Mouse (Mus musculus) C2C12 (cell line): ENCODE results near the gene Sbpl. TPM values are rescaled to one million over a fixed set of nuclear protein-coding genes. Genes with fewer than 3 reads are reported as not detected.

Experiments used
- H3K27me3 ChIP-seq: one replicate; pipeline ENCODE4 v1.6.1; 2011; ENCODE audit not compliant: control insufficient read depth, insufficient read depth, insufficient read length
- H3K36me3 ChIP-seq: one replicate; pipeline ENCODE4 v1.6.1; 2011; ENCODE audit not compliant: control insufficient read depth, insufficient read depth
- H3K4me3 ChIP-seq: one replicate; pipeline ENCODE4 v1.5.1; 2011; ENCODE audit warnings: mild to moderate bottlenecking, control low read depth; ENCODE audit not compliant: poor library complexity, insufficient read depth, severe bottlenecking
- H3K79me2 ChIP-seq: one replicate; pipeline ENCODE4 v1.6.1; 2011; ENCODE audit not compliant: control insufficient read depth, insufficient read depth
- H3K79me3 ChIP-seq: one replicate; pipeline ENCODE4 v1.6.1; 2011; ENCODE audit warnings: low read depth, control low read depth
- H3ac ChIP-seq: one replicate; pipeline ENCODE3; 2011; ENCODE audit warnings: low read depth; ENCODE audit not compliant: control insufficient read depth, insufficient read length
- CEBPB ChIP-seq: IDR thresholded peaks from one replicate; pipeline ENCODE4 v1.6.1; 2011; ENCODE audit warnings: low read depth, mild to moderate bottlenecking, control low read depth, moderate library complexity
- CTCF ChIP-seq: IDR thresholded peaks from one replicate; pipeline ENCODE4 v1.5.1; 2011; ENCODE audit not compliant: control insufficient read depth, insufficient read depth, insufficient read length
- FOSL1 ChIP-seq: IDR thresholded peaks from one replicate; pipeline ENCODE4 v1.8.0; 2011; ENCODE audit warnings: mild to moderate bottlenecking, low read length; ENCODE audit not compliant: poor library complexity, insufficient read depth, severe bottlenecking
- MAX ChIP-seq: IDR thresholded peaks from one replicate; pipeline ENCODE4 v1.6.1; 2011; ENCODE audit warnings: mild to moderate bottlenecking, control low read depth
- MYOD1 ChIP-seq: IDR thresholded peaks from one replicate; pipeline ENCODE4 v1.6.1; 2011; ENCODE audit warnings: low read depth; ENCODE audit not compliant: control insufficient read depth, insufficient read length
- MYOG ChIP-seq: IDR thresholded peaks from one replicate; pipeline ENCODE4 v1.6.1; 2011; ENCODE audit not compliant: control insufficient read depth, insufficient read length; ENCODE audit errors: extremely low read depth
- USF1 ChIP-seq: IDR thresholded peaks from one replicate; pipeline ENCODE4 v1.6.1; 2011; ENCODE audit warnings: low read depth, mild to moderate bottlenecking, control low read depth, moderate library complexity
- polyA plus RNA-seq: library from polyadenylated mRNA; unstranded; fragments of >200 nt; fragmentation: generic; extraction: Trizol; gene quantifications from one replicate; pipeline ENCODE4 v1.2.1, GENCODE M21; 2012; ENCODE audit warnings: missing spikeins

The Sbpl gene
- polyA plus RNA-seq, 1 experiment, result not detected

- Histone ChIP-seq H3K79me2 (no peaks in the 10 kb centered on the region), H3K79me3 (no peaks in the 10 kb centered on the region), H3K4me3 (no peak overlapping the region), H3ac (no peak overlapping the region), H3K36me3 (no peaks in the 10 kb centered on the region), H3K27me3 (no peaks in the 10 kb centered on the region)
- TF ChIP-seq MYOD1, result no peak
- no peak for TF ChIP-seq MYOG
- no peak for TF ChIP-seq CEBPB
- TF ChIP-seq CTCF, result peak; percentile 17
- no peak for TF ChIP-seq FOSL1
- no peak for TF ChIP-seq USF1
- TF ChIP-seq MAX, result peak; percentile 27
Observed at GRCm38 (mm10) chr17:23993559-23994428, 38.7 kb upstream of the Sbpl start.

GRCm38 (mm10) chr17:23992789-23993553 is 37.9 kb upstream of the Sbpl start:
- Histone ChIP-seq H3K79me3 (no peaks in the 10 kb centered on the region), H3ac (no peak overlapping the region), H3K79me2 (no peaks in the 10 kb centered on the region), H3K27me3 (no peaks in the 10 kb centered on the region), H3K36me3 (no peaks in the 10 kb centered on the region), H3K4me3 (no peak overlapping the region)
- TF ChIP-seq CEBPB (no peak), CTCF (no peak), FOSL1 (no peak), MAX (no peak), MYOG (no peak), MYOD1 (no peak), USF1 (no peak)

GRCm38 (mm10) chr17:23989802-23990201 is 34.7 kb upstream of the Sbpl start:
- no peaks in the 10 kb centered on the region for H3K79me3 ChIP-seq
- no peak overlapping the region for H3ac ChIP-seq
- no peak overlapping the region for H3K4me3 ChIP-seq
- H3K36me3 ChIP-seq, result no peaks in the 10 kb centered on the region
- no peaks in the 10 kb centered on the region for H3K27me3 ChIP-seq
- TF ChIP-seq USF1, result no peak
- no peak for TF ChIP-seq FOSL1
- TF ChIP-seq MAX, result no peak
- TF ChIP-seq MYOD1, result no peak
- no peak for TF ChIP-seq CTCF
- no peak for TF ChIP-seq CEBPB
- TF ChIP-seq MYOG, result no peak
- no peaks in the 10 kb centered on the region for H3K79me2 ChIP-seq

- Histone ChIP-seq H3K36me3 (no peaks in the 10 kb centered on the region), H3K4me3 (no peak overlapping the region), H3K79me2 (no peaks in the 10 kb centered on the region), H3ac (no peak overlapping the region), H3K27me3 (no peaks in the 10 kb centered on the region), H3K79me3 (no peaks in the 10 kb centered on the region)
- TF ChIP-seq MYOG, result no peak
- TF ChIP-seq USF1, result no peak
- no peak for TF ChIP-seq MYOD1
- TF ChIP-seq MAX, result no peak
- no peak for TF ChIP-seq CEBPB
- no peak for TF ChIP-seq CTCF
- no peak for TF ChIP-seq FOSL1
Observed at GRCm38 (mm10) chr17:23984989-23985388, 29.9 kb upstream of the Sbpl start.

- Histone ChIP-seq H3K79me3 (no peaks in the 10 kb centered on the region), H3K27me3 (no peaks in the 10 kb centered on the region), H3K4me3 (no peak overlapping the region), H3K79me2 (no peaks in the 10 kb centered on the region), H3K36me3 (no peaks in the 10 kb centered on the region), H3ac (no peak overlapping the region)
- no peak for TF ChIP-seq FOSL1
- TF ChIP-seq MYOD1, result no peak
- no peak for TF ChIP-seq CEBPB
Observed at GRCm38 (mm10) chr17:23982912-23983311, 27.8 kb upstream of the Sbpl start.
